Mouse (Mus musculus): Measurements from ENCODE around the gene Gnai2.

DNA sequence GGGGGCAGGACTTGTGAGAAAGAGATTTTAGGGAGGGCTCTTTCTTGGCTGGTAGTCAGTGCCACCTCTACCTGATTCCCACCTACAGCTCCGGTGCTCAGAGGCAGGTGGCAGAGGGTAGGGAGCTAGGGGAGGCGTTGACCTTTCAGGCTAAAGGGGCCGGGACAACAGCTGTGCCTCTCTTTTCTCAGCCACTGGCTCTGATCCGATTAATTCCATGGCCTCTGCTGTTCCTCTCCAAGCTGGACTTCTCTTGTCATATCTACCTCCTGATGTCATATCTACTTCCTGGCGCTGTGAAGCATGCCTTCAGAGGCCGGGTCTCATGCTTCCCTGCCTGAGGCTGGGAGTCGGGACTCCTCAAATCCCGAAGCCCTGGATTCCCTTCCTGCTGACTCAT, 32.8 kb upstream of the Gnai2 start:
- TF ChIP-seq CTCF (IDR thresholded peaks at IDR 0.05; ENCODE audit: low read depth, low read length) (no peak), POLR2A (IDR thresholded peaks at IDR 0.05; ENCODE audit: insufficient read depth, low read length) (no peak)

Measured in ES-Bruce4 (cell line).